Mouse (Mus musculus) lung, embryonic 14.5 days (tissue): ENCODE results near the gene Upk3b. TPM values are rescaled to one million over a fixed set of nuclear protein-coding genes. Genes with fewer than 3 reads are reported as not detected.
A peak's percentile ranks its signal among the peaks of the same experiment; 100 is the strongest.
"Not testable (repeated sequence)": the region's sequence is repeated elsewhere in the genome, so short reads cannot be mapped to it uniquely, and the experiment has no call there.

Experiments
- ATAC-seq: fragments of 200-750 bp; cut with Nextera tagmentation; 2 replicates; pipeline ENCODE4 v1.8.0; 2017; ENCODE audit warnings: mild to moderate bottlenecking, moderate TSS enrichment, moderate library complexity; ENCODE audit not compliant: insufficient read depth
- DNase-seq: peaks from one replicate; pipeline ENCODE4 v3.0.0-alpha.2; 2015
- H3K27ac ChIP-seq: fragments of 300-500 bp; sonication (generic); 2 replicates; pipeline ENCODE4 v1.5.1; 2014; ENCODE audit warnings: low read depth, mild to moderate bottlenecking, moderate library complexity
- H3K27me3 ChIP-seq: fragments of 300-500 bp; sonication (generic); 2 replicates; pipeline ENCODE4 v1.6.1; 2014; ENCODE audit warnings: low read length, control low read depth; ENCODE audit not compliant: insufficient read depth
- H3K36me3 ChIP-seq: fragments of 300-500 bp; sonication (generic); 2 replicates; pipeline ENCODE4 v1.6.1; 2014; ENCODE audit warnings: control low read depth; ENCODE audit not compliant: insufficient read depth
- H3K4me1 ChIP-seq: fragments of 300-500 bp; sonication (generic); 2 replicates; pipeline ENCODE4 v1.6.1; 2014; ENCODE audit warnings: antibody characterized with exemption, control low read depth; ENCODE audit not compliant: insufficient read depth
- H3K4me2 ChIP-seq: fragments of 300-500 bp; sonication (generic); 2 replicates; pipeline ENCODE4 v1.6.1; 2014; ENCODE audit warnings: mild to moderate bottlenecking
- H3K4me3 ChIP-seq: fragments of 300-500 bp; sonication (generic); 2 replicates; pipeline ENCODE4 v1.5.1; 2014; ENCODE audit warnings: low read depth, low read length
- H3K9ac ChIP-seq: fragments of 300-500 bp; sonication (generic); 2 replicates; pipeline ENCODE4 v1.6.1; 2014
- H3K9me3 ChIP-seq: fragments of 300-500 bp; sonication (generic); 2 replicates; pipeline ENCODE4 v1.6.1; 2016; ENCODE audit warnings: low read depth, low read length, control low read depth
- CTCF ChIP-seq: IDR thresholded peaks from 2 replicates; pipeline ENCODE4 v1.5.1; 2016; ENCODE audit warnings: antibody characterized with exemption, low read depth
- WGBS: fragments of 180-500 bp; shearing (Covaris S2); extraction: QIAGEN DNeasy Blood & Tissue Kit; methylation state at CpG from one replicate; pipeline ENCODE4 v1.1.7; 2014; 5-methylcytosine and 5-hydroxymethylcytosine counted together
- polyA plus RNA-seq: library from polyadenylated mRNA; unstranded; fragments of >200 nt; fragmentation: Nextera tagmentation; extraction: Ambion mirVana; gene quantifications from 2 replicates; pipeline ENCODE4 v1.2.1, GENCODE M21; 2014

The Upk3b gene
- polyA plus RNA-seq, 1 experiment from 2014 or later = 23.8 TPM

DNA sequence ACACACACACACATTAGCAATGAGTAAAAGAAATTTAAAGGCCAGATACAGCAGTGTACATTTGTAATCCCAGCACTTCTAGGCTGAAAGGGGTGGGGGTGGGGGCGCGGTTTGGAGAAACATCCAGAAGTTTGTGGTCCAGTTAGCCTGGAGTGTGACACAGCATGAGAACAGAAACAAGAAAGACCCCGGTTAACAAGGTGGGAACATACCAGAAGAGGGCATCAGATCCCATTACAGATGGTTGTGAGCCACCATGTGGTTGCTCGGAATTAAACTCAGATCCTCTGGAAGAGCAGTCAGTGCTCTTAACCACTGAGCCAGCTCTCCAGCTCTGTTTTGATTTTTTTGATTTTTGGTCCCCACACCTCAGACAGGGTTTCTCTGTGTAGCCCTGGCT, 17.8 kb downstream of the Upk3b start:
- TF ChIP-seq CTCF = no peak
- no peaks in the 10 kb centered on the region for H3K36me3 ChIP-seq
- no peak overlapping the region for H3K4me3 ChIP-seq
- no peak overlapping the region for H3K4me2 ChIP-seq
- no peak overlapping the region for H3K27ac ChIP-seq
- H3K9ac ChIP-seq = no peak overlapping the region
- no peaks in the 10 kb centered on the region for H3K9me3 ChIP-seq
- H3K4me1 ChIP-seq = peaks cover 14% of the 10 kb centered on the region
- 40% methylated on average over 4 of the region's 4 CpGs for WGBS
- H3K27me3 ChIP-seq = no peaks in the 10 kb centered on the region
- DNase-seq (no peak), ATAC-seq (no peak)

DNA sequence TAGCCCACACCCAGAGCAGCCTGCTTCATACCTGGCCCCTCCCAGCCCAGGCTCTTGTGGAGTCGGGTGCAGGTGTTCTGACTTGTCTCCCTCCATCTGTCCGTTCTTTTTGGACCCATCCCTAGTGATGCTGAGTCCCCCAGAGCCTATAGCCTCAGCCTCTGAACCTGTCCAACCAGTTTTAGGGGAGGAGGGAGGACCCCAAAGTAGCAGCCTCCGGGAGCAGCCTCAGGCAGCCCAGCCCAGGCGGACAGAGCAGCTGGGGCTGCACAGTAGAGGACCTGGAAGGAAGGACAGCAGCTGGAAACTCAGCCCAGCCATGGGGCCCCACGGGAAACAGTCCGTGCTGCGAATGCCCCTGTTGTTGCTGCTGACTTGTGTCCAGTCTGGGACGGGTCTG, 18.8 kb downstream of the Upk3b start:
- Histone ChIP-seq H3K4me2 (no peak overlapping the region), H3K27ac (no peak overlapping the region), H3K9ac (no peak overlapping the region), H3K4me3 (no peak overlapping the region), H3K36me3 (no peaks in the 10 kb centered on the region), H3K9me3 (no peaks in the 10 kb centered on the region), H3K4me1 (peaks cover 8% of the 10 kb centered on the region), H3K27me3 (no peaks in the 10 kb centered on the region)
- WGBS = 12% methylated on average over 8 of the region's 8 CpGs
- peak; percentile 37; the same call in 1 of the 2 replicates for ATAC-seq
- no peak for DNase-seq
- TF ChIP-seq CTCF = no peak

- peak; percentile 87 for DNase-seq
- H3K4me2 ChIP-seq = 0 out of 2 replicates have a peak overlapping the region, but pooled peaks have one; percentile 15
- no peak overlapping the region for H3K9ac ChIP-seq
- WGBS = 10% methylated on average over 12 of the region's 12 CpGs
- no peaks in the 10 kb centered on the region for H3K36me3 ChIP-seq
- ATAC-seq = peak; percentile 27; the same call in 1 of the 2 replicates
- no peaks in the 10 kb centered on the region for H3K9me3 ChIP-seq
- no peak overlapping the region for H3K27ac ChIP-seq
- TF ChIP-seq CTCF = peak; percentile 99
- H3K27me3 ChIP-seq = no peaks in the 10 kb centered on the region
- H3K4me3 ChIP-seq = no peak overlapping the region
- peaks cover 5% of the 10 kb centered on the region; the same call in 1 of the 2 replicates for H3K4me1 ChIP-seq
Observed at GRCm38 (mm10) chr5:136061567-136061966, 23.3 kb downstream of the Upk3b start.

- no peak for TF ChIP-seq CTCF
- Histone ChIP-seq H3K4me1 (no peaks in the 10 kb centered on the region), H3K27ac (no peak overlapping the region), H3K9ac (no peak overlapping the region), H3K4me3 (no peak overlapping the region), H3K9me3 (no peaks in the 10 kb centered on the region), H3K36me3 (no peaks in the 10 kb centered on the region), H3K27me3 (no peaks in the 10 kb centered on the region), H3K4me2 (no peak overlapping the region)
- WGBS = 87% methylated on average over 10 of the region's 10 CpGs
- DNase-seq = no peak
- ATAC-seq = no peak
Observed at GRCm38 (mm10) chr5:136063920-136064319, 25.6 kb downstream of the Upk3b start.

- H3K27me3 ChIP-seq, H3K4me3 ChIP-seq, H3K4me2 ChIP-seq, DNase-seq, H3K27ac ChIP-seq, H3K4me1 ChIP-seq, H3K9ac ChIP-seq, H3K9me3 ChIP-seq, H3K36me3 ChIP-seq, ATAC-seq: not testable (repeated sequence)
- WGBS = 58% methylated on average over 11 of the region's 11 CpGs
Observed at GRCm38 (mm10) chr5:136066404-136067148, 28.3 kb downstream of the Upk3b start.

GRCm38 (mm10) chr5:136069411-136069810, 31.1 kb downstream of the Upk3b start:
- no peak for TF ChIP-seq CTCF
- no peak overlapping the region for H3K4me3 ChIP-seq
- H3K27ac ChIP-seq = no peak overlapping the region
- H3K4me1 ChIP-seq = no peaks in the 10 kb centered on the region
- no peaks in the 10 kb centered on the region for H3K27me3 ChIP-seq
- H3K9me3 ChIP-seq = no peaks in the 10 kb centered on the region
- H3K9ac ChIP-seq = no peak overlapping the region
- H3K4me2 ChIP-seq = no peak overlapping the region
- no peak for ATAC-seq
- H3K36me3 ChIP-seq = no peaks in the 10 kb centered on the region
- DNase-seq = no peak
- 71% methylated on average over 2 of the region's 2 CpGs for WGBS

GRCm38 (mm10) chr5:136073051-136073450, 34.8 kb downstream of the Upk3b start:
- ATAC-seq = no peak
- H3K36me3 ChIP-seq = no peaks in the 10 kb centered on the region
- H3K4me1 ChIP-seq = 0 out of 2 replicates have a peak, but pooled peaks cover 8% of the 10 kb centered on the region
- H3K9me3 ChIP-seq = no peaks in the 10 kb centered on the region
- H3K4me2 ChIP-seq = no peak overlapping the region
- 41% methylated on average over 6 of the region's 6 CpGs for WGBS
- no peaks in the 10 kb centered on the region for H3K27me3 ChIP-seq
- no peak overlapping the region for H3K9ac ChIP-seq
- no peak for DNase-seq
- H3K27ac ChIP-seq = no peak overlapping the region
- H3K4me3 ChIP-seq = no peak overlapping the region
- TF ChIP-seq CTCF = no peak
